Mouse (Mus musculus) hindbrain, embryonic 12.5 days (tissue): Measurements from ENCODE around the gene Gtf2h1. TPM values are rescaled to one million over a fixed set of nuclear protein-coding genes. Genes with fewer than 3 reads are reported as not detected.

Experiments
- polyA plus RNA-seq: library from polyadenylated mRNA; unstranded; fragments of >200 nt; fragmentation: Nextera tagmentation; extraction: Ambion mirVana; gene quantifications from 2 replicates; pipeline ENCODE4 v1.2.1, GENCODE M21; 2016

The Gtf2h1 gene
- polyA plus RNA-seq, 1 experiment from 2014 or later = 47.8 TPM

Other genes starting within 250 kb of the Gtf2h1 start
- gene Sergef, start 156.3 kb upstream of the Gtf2h1 start, polyA plus RNA-seq = 18.9 and 20.3 TPM in 2 replicates
- gene Tph1, start 123.6 kb upstream of the Gtf2h1 start, polyA plus RNA-seq = 0.12 and 0.83 TPM in 2 replicates
- gene Saal1, start 85.4 kb upstream of the Gtf2h1 start, polyA plus RNA-seq = 27.2 and 28.4 TPM in 2 replicates
- gene Saa3, start 80.4 kb upstream of the Gtf2h1 start, polyA plus RNA-seq = 0.09 TPM in 1 of 2 replicates, not detected in the other
- gene Saa4, start 63.5 kb upstream of the Gtf2h1 start, polyA plus RNA-seq = not detected in 2 replicates
- 0.37 TPM in 1 of 2 replicates, not detected in the other for gene Saa1, start 53.1 kb upstream of the Gtf2h1 start, polyA plus RNA-seq
- gene Saa2, start 44.3 kb upstream of the Gtf2h1 start, polyA plus RNA-seq = not detected in 2 replicates
- 23.7 and 28.9 TPM in 2 replicates for gene Hps5, start within 50 bp of the Gtf2h1 start, polyA plus RNA-seq
- 855 and 900 TPM in 2 replicates for gene Ldha, start 45.4 kb downstream of the Gtf2h1 start, polyA plus RNA-seq
- gene Ldhc, start 65.1 kb downstream of the Gtf2h1 start, polyA plus RNA-seq = 0.36 TPM in 1 of 2 replicates, not detected in the other
- 310 and 346 TPM in 2 replicates for gene Tsg101, start 123.9 kb downstream of the Gtf2h1 start, polyA plus RNA-seq
- gene Uevld, start 162.4 kb downstream of the Gtf2h1 start, polyA plus RNA-seq = 8.9 and 9.5 TPM in 2 replicates
- not detected in 2 replicates for gene Gm9999, start 187.5 kb downstream of the Gtf2h1 start, polyA plus RNA-seq
- gene Spty2d1, start 212.3 kb downstream of the Gtf2h1 start, polyA plus RNA-seq = 14.7 and 16.1 TPM in 2 replicates